In the genomic region with DNA sequence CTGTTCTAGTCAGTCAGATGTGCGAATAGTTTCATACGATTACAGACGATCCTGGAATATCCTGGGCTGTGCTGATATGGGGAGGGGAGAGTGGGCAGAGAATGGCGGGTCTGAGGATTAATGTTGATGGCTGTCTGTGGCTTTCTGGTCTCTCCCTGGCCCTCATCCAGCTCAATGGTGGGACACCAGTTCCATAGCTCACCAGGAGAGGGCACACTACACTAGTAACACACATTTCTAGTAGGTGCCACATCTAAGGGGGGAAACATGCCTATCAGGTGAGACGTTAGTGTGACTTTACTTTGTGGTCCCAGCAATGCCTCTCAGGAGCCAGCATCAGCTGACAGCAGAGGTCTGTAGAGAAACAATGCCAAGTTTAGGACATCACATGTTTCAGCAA, we compare ENCODE assay signal across 9 mouse cellular contexts.
DNase-seq lines count a peak whose midpoint lies in the region; ATAC-seq and TF ChIP-seq lines count a peak whose summit lies in the region.
"Had no signal": no experiment of that assay in that cellular context is flagged by ENCODE, and none has a peak within 500 bp of the region (broad histone marks: within the 10 kb centered on the region; RNA-seq: fewer than 3 reads in every experiment).

No protein-coding gene starts in this region.

- H3K4me2 ChIP-seq in hindbrain, embryonic 11.5 days (replicated peaks; ENCODE audit: low read depth, low read length), result no peak overlapping the region
- H3K4me2 ChIP-seq in hindbrain, embryonic 12.5 days (replicated peaks), result no peak overlapping the region
- H3K4me2 ChIP-seq in limb, embryonic 14.5 days (replicated peaks; ENCODE audit: low read depth, low read length, severe bottlenecking), result no peak overlapping the region
- no peak overlapping the region for H3K4me2 ChIP-seq in forebrain, embryonic 15.5 days (replicated peaks)
- H3K4me2 ChIP-seq: neural tube, embryonic 12.5 days had no signal

- peak; percentile 34 for DNase-seq in hindbrain, embryonic 11.5 days (ENCODE audit: low spot score)
- peak; percentile 15 for DNase-seq in urinary bladder, postnatal 14 days (ENCODE audit: low spot score)
- no peak for DNase-seq in urinary bladder, adult 2 months (ENCODE audit: low spot score)
- DNase-seq in brain, embryonic 14.5 days (ENCODE audit: low read depth), result peak; percentile 20
- DNase-seq in limb, embryonic 14.5 days (ENCODE audit: low spot score), result peak; percentile 5
- peak; percentile 28 for DNase-seq in thymus, postnatal 25 days

- no peak for TF ChIP-seq POLR2A in brain, embryonic 14.5 days (IDR thresholded peaks at IDR 0.05; ENCODE audit: borderline replicate concordance, extremely low read depth, insufficient read depth, insufficient read length, poor library complexity, severe bottlenecking)
- no peak for TF ChIP-seq POLR2A in limb, embryonic 14.5 days (IDR thresholded peaks at IDR 0.05; ENCODE audit: borderline replicate concordance, extremely low read depth, insufficient read depth, insufficient read length)

- no peak overlapping the region for H3K9ac ChIP-seq in hindbrain, embryonic 11.5 days (ENCODE audit: low read depth, low read length)
- no peak overlapping the region for H3K9ac ChIP-seq in hindbrain, embryonic 12.5 days
- no peak overlapping the region for H3K9ac ChIP-seq in limb, embryonic 14.5 days (ENCODE audit: low read depth, low read length, severe bottlenecking)
- H3K9ac ChIP-seq in forebrain, embryonic 15.5 days (replicated peaks), result no peak overlapping the region
- H3K9ac ChIP-seq: neural tube, embryonic 12.5 days had no signal

- H3K4me3 ChIP-seq in hindbrain, embryonic 11.5 days (ENCODE audit: low read depth, low read length), result no peak overlapping the region
- H3K4me3 ChIP-seq in hindbrain, embryonic 12.5 days, result no peak overlapping the region
- H3K4me3 ChIP-seq in limb, embryonic 14.5 days (replicated peaks; ENCODE audit: low read length), result no peak overlapping the region
- no peak overlapping the region for H3K4me3 ChIP-seq in forebrain, embryonic 15.5 days
- H3K4me3 ChIP-seq: neural tube, embryonic 12.5 days had no signal

- H3K9me3 ChIP-seq in hindbrain, embryonic 11.5 days (ENCODE audit: control insufficient read depth, low read length), result no peaks in the 10 kb centered on the region
- H3K9me3 ChIP-seq in hindbrain, embryonic 12.5 days (replicated peaks), result no peaks in the 10 kb centered on the region
- H3K9me3 ChIP-seq in limb, embryonic 14.5 days (ENCODE audit: control insufficient read depth, low read length), result no peaks in the 10 kb centered on the region
- no peaks in the 10 kb centered on the region for H3K9me3 ChIP-seq in forebrain, embryonic 15.5 days
- H3K9me3 ChIP-seq: neural tube, embryonic 12.5 days had no signal

- TF ChIP-seq CTCF in brain, embryonic 14.5 days (IDR thresholded peaks at IDR 0.05; ENCODE audit: borderline replicate concordance, extremely low read depth, insufficient read depth, insufficient read length), result peak; percentile 46; the same call in 1 of the 2 replicates

- no peaks in the 10 kb centered on the region for H3K27me3 ChIP-seq in hindbrain, embryonic 11.5 days (ENCODE audit: control insufficient read depth, insufficient read depth, low read length)
- no peaks in the 10 kb centered on the region for H3K27me3 ChIP-seq in hindbrain, embryonic 12.5 days
- H3K27me3 ChIP-seq in limb, embryonic 14.5 days (ENCODE audit: control insufficient read depth, insufficient read depth, low read length), result no peaks in the 10 kb centered on the region
- H3K27me3 ChIP-seq in forebrain, embryonic 15.5 days, result no peaks in the 10 kb centered on the region
- H3K27me3 ChIP-seq: neural tube, embryonic 12.5 days had no signal

- no peak for ATAC-seq in hindbrain, embryonic 11.5 days (ENCODE audit: low FRiP score)
- ATAC-seq in hindbrain, embryonic 12.5 days (ENCODE audit: low FRiP score), result no peak
- ATAC-seq in limb, embryonic 14.5 days (ENCODE audit: low FRiP score, low read depth), result no peak
- ATAC-seq in forebrain, embryonic 15.5 days (replicated peaks), result no peak

- no peaks in the 10 kb centered on the region for H3K4me1 ChIP-seq in hindbrain, embryonic 11.5 days (replicated peaks; ENCODE audit: control insufficient read depth, insufficient read depth, low read length)
- 0 out of 2 replicates have a peak, but pooled peaks cover 2% of the 10 kb centered on the region for H3K4me1 ChIP-seq in hindbrain, embryonic 12.5 days
- no peaks in the 10 kb centered on the region for H3K4me1 ChIP-seq in limb, embryonic 14.5 days (ENCODE audit: control insufficient read depth, insufficient read depth, low read length)
- H3K4me1 ChIP-seq in forebrain, embryonic 15.5 days, result peaks cover 12% of the 10 kb centered on the region; the same call in 1 of the 2 replicates
- H3K4me1 ChIP-seq: neural tube, embryonic 12.5 days had no signal

- H3K36me3 ChIP-seq in hindbrain, embryonic 11.5 days (ENCODE audit: control insufficient read depth, insufficient read depth, low read length), result no peaks in the 10 kb centered on the region
- H3K36me3 ChIP-seq in hindbrain, embryonic 12.5 days, result no peaks in the 10 kb centered on the region
- no peaks in the 10 kb centered on the region for H3K36me3 ChIP-seq in limb, embryonic 14.5 days (ENCODE audit: control insufficient read depth, insufficient read depth, low read length)
- no peaks in the 10 kb centered on the region for H3K36me3 ChIP-seq in forebrain, embryonic 15.5 days
- H3K36me3 ChIP-seq: neural tube, embryonic 12.5 days had no signal

- 65% methylated on average over 5 of the region's 5 CpGs for WGBS in hindbrain, embryonic 11.5 days
- 69% methylated on average over 5 of the region's 5 CpGs for WGBS in hindbrain, embryonic 12.5 days
- WGBS in limb, embryonic 14.5 days, result 66% methylated on average over 5 of the region's 5 CpGs
- 57% methylated on average over 5 of the region's 5 CpGs for WGBS in forebrain, embryonic 15.5 days

- H3K27ac ChIP-seq in hindbrain, embryonic 11.5 days (ENCODE audit: low read depth, low read length), result no peak overlapping the region
- no peak overlapping the region for H3K27ac ChIP-seq in hindbrain, embryonic 12.5 days
- no peak overlapping the region for H3K27ac ChIP-seq in limb, embryonic 14.5 days (replicated peaks; ENCODE audit: low read depth, low read length)
- no peak overlapping the region for H3K27ac ChIP-seq in forebrain, embryonic 15.5 days (replicated peaks)
- H3K27ac ChIP-seq: neural tube, embryonic 12.5 days had no signal
